Mouse (Mus musculus) 3T3-L1 (cell line): ENCODE measurements around the gene Fgf5.

Experiments
- DNase-seq: peaks from one replicate; pipeline ENCODE4 v3.0.0-alpha.2; 2015; ENCODE audit warnings: low read depth, low spot score

Gene Fgf5

DNA sequence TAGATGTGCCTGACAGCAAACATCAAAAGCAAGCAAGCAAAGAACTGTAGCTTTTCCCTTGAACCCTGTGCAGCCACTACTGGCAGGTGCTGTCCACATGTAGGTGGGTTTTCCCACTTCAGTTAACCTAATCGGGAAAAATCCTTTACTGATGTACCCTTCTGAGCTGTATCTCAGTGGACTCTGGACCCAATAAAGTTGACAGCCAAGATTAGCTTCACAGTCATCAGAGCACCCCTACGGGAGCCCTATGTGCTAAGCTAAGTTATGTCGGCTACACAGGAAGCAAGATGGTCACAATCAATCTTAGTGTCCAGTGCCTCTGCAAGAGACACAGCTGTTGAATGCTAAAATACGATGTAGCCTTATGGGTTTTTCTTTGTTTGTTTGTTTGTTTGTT is 46.1 kb downstream of the Fgf5 start:
- no peak for DNase-seq

DNA sequence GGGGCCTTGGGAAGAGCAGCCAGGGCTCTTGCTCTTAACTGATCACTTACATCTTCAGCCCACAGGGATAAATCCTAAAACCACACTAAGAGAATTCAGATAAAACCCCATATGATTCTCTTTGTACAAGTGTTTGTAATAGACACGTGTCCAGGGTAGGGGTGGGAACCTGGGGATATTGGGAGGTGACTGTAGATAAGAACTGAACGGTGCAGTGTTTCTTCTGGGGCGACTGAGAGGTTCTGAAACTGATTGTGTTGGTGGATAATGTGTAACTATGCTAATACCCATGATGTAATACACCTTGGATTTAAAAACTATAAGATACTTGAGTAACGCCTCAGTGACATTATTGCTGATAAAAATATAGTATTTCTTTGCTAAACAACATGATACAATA is 51.7 kb downstream of the Fgf5 start:
- DNase-seq = no peak

- peak; percentile 8 for DNase-seq
These were observed 52.5 kb downstream of the Fgf5 start for GRCm38 (mm10) chr5:98306528-98306927.

DNA sequence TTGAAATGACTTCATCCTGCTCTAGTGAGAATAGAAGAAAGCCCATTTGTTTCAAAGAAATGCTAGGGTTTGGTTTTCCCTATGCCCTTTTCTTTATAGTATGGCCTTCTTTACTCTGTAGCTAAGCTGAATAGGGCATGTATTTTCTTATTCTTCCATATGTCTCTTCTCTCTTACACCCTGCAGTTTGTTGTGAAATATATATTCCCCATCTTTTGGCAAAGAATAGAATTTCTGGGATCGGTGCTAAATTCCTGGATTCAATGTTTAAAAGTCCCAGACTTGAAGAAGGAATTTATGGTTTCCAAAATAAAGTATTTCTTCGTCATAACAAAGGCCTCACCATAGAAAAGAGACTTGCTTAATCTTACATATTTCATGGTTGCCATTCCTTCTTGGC is 72.6 kb downstream of the Fgf5 start:
- DNase-seq = no peak
